Mouse (Mus musculus) forebrain, embryonic 15.5 days (tissue): Measurements from ENCODE around the gene Gm16368. TPM values are rescaled to one million over a fixed set of nuclear protein-coding genes. Genes with fewer than 3 reads are reported as not detected.
"Not testable (repeated sequence)": the region's sequence is repeated elsewhere in the genome, so short reads cannot be mapped to it uniquely, and the experiment has no call there.

Source experiments
- ATAC-seq: fragments of 200-750 bp; cut with Nextera tagmentation; replicated peaks from 2 replicates; pipeline ENCODE4 v1.8.0; 2017; ENCODE audit warnings: mild to moderate bottlenecking, moderate TSS enrichment, moderate library complexity
- H3K27ac ChIP-seq: fragments of 300-500 bp; sonication (generic); replicated peaks from 2 replicates; pipeline ENCODE4 v1.5.1; 2015; ENCODE audit warnings: mild to moderate bottlenecking, inconsistent platforms
- H3K27me3 ChIP-seq: fragments of 300-500 bp; sonication (generic); 2 replicates; pipeline ENCODE4 v1.6.1; 2015; ENCODE audit warnings: inconsistent platforms
- H3K36me3 ChIP-seq: fragments of 300-500 bp; sonication (generic); 2 replicates; pipeline ENCODE4 v1.6.1; 2015; ENCODE audit warnings: mild to moderate bottlenecking, inconsistent platforms
- H3K4me1 ChIP-seq: fragments of 300-500 bp; sonication (generic); 2 replicates; pipeline ENCODE4 v1.6.1; 2015; ENCODE audit warnings: inconsistent platforms
- H3K4me2 ChIP-seq: fragments of 300-500 bp; sonication (generic); replicated peaks from 2 replicates; pipeline ENCODE4 v1.6.1; 2015; ENCODE audit warnings: mild to moderate bottlenecking, inconsistent platforms
- H3K4me3 ChIP-seq: fragments of 300-500 bp; sonication (generic); 2 replicates; pipeline ENCODE4 v1.5.1; 2015; ENCODE audit warnings: mild to moderate bottlenecking, inconsistent platforms
- H3K9ac ChIP-seq: fragments of 300-500 bp; sonication (generic); replicated peaks from 2 replicates; pipeline ENCODE4 v1.6.1; 2015; ENCODE audit warnings: mild to moderate bottlenecking, inconsistent platforms
- H3K9me3 ChIP-seq: fragments of 300-500 bp; sonication (generic); 2 replicates; pipeline ENCODE4 v1.6.1; 2016; ENCODE audit warnings: inconsistent platforms
- WGBS: fragments of 180-500 bp; shearing (Covaris S2); methylation state at CpG from one replicate; pipeline ENCODE4 v1.1.7; 2015; ENCODE audit warnings: mixed read lengths; 5-methylcytosine and 5-hydroxymethylcytosine counted together
- polyA plus RNA-seq: library from polyadenylated mRNA; unstranded; fragments of >200 nt; fragmentation: Nextera tagmentation; extraction: Ambion mirVana; gene quantifications from 2 replicates; pipeline ENCODE4 v1.2.1, GENCODE M21; 2015

Gm16368 gene
- polyA plus RNA-seq: not detected in 2 replicates

DNA sequence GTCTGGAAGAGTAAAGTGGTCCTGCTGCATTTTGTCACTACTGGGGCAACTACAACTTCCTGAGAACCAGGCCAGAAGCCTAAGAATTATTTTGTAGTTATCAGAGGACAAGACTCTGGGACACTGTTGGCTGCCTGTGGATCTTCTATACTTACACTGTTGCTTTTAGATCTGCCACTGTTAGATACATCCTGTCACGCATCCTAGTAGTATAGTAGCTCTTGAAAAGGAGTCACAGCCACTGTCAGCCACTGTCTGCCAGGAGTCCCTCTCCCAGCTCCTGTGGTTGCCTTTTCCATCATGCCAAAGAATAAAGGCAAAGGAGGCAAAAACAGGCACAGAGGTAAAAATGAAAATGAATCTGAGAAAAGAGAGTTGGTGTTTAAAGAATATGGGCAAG lies at the start of gene Gm16368:
Gm16368 (plus strand) TSS at position 301 of the 400 bp plus-strand sequence.
- WGBS: 73% methylated on average over 1 of the region's 1 CpGs

DNA sequence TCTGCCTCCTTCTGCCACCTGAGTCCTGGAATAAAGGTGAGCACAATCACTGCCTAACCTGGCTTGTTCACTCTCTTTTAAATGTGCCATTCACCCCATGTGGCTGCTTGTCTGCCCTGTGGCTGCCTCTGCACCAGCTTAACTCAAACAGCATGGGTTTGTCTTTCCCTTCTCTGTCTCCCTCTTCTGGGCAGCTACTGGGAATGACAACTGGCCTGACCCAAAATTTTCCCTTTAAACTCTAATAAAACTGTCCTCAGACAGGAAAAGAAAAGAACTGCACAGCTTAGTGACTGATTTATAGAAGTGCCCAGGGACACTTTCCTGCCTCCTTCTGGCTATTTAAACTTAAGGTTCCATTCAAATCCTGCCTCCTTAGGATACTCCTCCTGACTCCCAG lies 44.4 kb upstream of the Gm16368 start:
- not testable (repeated sequence) for H3K9ac ChIP-seq, H3K27ac ChIP-seq, H3K4me3 ChIP-seq, ATAC-seq, H3K36me3 ChIP-seq, H3K9me3 ChIP-seq, H3K27me3 ChIP-seq, H3K4me2 ChIP-seq, H3K4me1 ChIP-seq

More for the DNA sequence above, at the start of gene Gm16368:
- H3K4me3 ChIP-seq, H3K36me3 ChIP-seq, ATAC-seq, H3K9me3 ChIP-seq, H3K27me3 ChIP-seq, H3K4me2 ChIP-seq, H3K27ac ChIP-seq, H3K4me1 ChIP-seq, H3K9ac ChIP-seq: not testable (repeated sequence)

DNA sequence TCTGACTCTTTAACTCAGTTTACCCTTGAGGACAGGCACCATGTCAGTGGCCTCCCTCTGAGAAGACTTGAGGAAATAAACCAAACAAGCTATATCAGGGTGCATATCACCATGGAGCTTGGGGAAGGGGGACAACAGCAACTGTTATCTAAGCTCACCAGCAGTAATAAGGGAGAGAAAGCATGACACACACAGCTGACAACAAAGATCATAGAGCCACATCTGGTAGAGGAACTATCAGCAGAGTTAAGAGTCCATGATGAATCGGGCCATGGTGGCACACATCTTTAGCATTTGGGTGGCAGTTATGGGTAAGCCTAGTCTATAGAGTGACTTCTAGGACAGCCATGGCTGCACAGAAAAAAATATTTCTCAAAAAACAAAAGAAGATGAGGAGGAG lies 43.8 kb upstream of the Gm16368 start:
- not testable (repeated sequence) for ATAC-seq, H3K36me3 ChIP-seq, H3K27ac ChIP-seq, H3K9me3 ChIP-seq, H3K4me2 ChIP-seq, H3K4me3 ChIP-seq, H3K27me3 ChIP-seq, H3K4me1 ChIP-seq, H3K9ac ChIP-seq
- 88% methylated on average over 1 of the region's 1 CpGs for WGBS

DNA sequence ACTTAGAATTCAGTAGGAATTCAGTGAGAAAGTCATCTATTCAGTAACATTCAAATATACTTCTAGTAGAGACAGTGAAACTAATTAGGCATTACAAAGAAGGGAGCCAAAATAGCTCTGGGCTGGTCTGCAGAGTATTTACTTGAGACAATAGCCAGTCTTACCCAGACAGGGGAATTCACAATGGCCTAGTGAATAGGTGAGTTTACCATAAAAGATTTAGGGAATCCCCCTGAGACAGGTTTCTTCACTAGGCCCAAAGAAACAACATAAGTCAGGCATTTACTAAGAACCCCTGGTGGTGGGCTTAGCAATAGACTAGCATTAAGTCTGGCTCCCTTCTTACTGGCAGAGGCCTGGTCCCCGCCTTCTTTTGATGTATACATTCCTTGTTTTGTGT lies 38.3 kb upstream of the Gm16368 start:
- H3K36me3 ChIP-seq, H3K27ac ChIP-seq, H3K27me3 ChIP-seq, H3K9ac ChIP-seq, H3K4me1 ChIP-seq, H3K4me3 ChIP-seq, ATAC-seq, H3K9me3 ChIP-seq, H3K4me2 ChIP-seq: not testable (repeated sequence)
- WGBS: 30% methylated on average over 1 of the region's 1 CpGs

Other genes with a start within 250 kb of the Gm16368 start
- gene Gm2001, start 241.4 kb upstream of the Gm16368 start, polyA plus RNA-seq: not detected in 2 replicates
- not detected in 2 replicates for gene Gm2016, start 209.6 kb upstream of the Gm16368 start, polyA plus RNA-seq
- gene Gm2022, start 188.3 kb upstream of the Gm16368 start, polyA plus RNA-seq: not detected in 2 replicates
- gene Gm2035, start 163.8 kb upstream of the Gm16368 start, polyA plus RNA-seq: not detected in 2 replicates
- gene Gm2042, start 129.6 kb upstream of the Gm16368 start, polyA plus RNA-seq: not detected in 2 replicates
- gene Gm2075, start 71.8 kb upstream of the Gm16368 start, polyA plus RNA-seq: not detected in 2 replicates
- not detected in 2 replicates for gene Gm6803, start 64.9 kb upstream of the Gm16368 start, polyA plus RNA-seq
- not detected in 2 replicates for gene Gm2056, start 56.7 kb upstream of the Gm16368 start, polyA plus RNA-seq
- gene Gm10436, start 98.4 kb downstream of the Gm16368 start, polyA plus RNA-seq: not detected in 2 replicates
- not detected in 2 replicates for gene Gm8332, start 166.4 kb downstream of the Gm16368 start, polyA plus RNA-seq
- gene Gm5662, start 190.8 kb downstream of the Gm16368 start, polyA plus RNA-seq: not detected in 2 replicates
- not detected in 2 replicates for gene Gm5039, start 240.3 kb downstream of the Gm16368 start, polyA plus RNA-seq